Mouse (Mus musculus): ENCODE measurements around the gene Vps26a. TPM values are rescaled to one million over a fixed set of nuclear protein-coding genes. Genes with fewer than 3 reads are reported as not detected.

Vps26a gene
- polyA plus RNA-seq, 1 experiment from 2014 or later, result 107 TPM

DNA sequence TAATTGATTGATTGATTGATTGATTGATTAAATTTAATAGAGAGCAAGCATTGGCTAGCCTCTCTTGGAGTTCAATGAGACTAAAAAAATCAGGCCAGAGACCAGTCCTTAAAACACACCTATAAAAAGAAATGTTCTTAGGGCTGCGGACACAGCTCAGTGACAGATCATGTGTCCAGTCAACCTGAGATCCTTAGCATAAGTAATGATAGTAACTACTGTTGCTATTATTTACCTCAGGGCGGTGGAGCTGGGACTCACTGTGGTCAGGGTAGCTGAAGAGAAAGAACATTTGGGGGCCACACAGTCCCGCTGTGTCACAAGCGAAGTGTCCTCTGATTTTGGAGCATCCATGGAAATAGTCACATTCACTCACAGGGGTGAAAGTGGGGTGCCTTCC is 26.2 kb upstream of the Vps26a start:
- Histone ChIP-seq H3K27ac (ENCODE audit: low read depth, low read length) (no peak overlapping the region), H3K9ac (ENCODE audit: low read length) (no peak overlapping the region), H3K4me3 (ENCODE audit: low read depth, low read length) (no peak overlapping the region), H3K27me3 (ENCODE audit: control insufficient read depth, insufficient read depth, low read length) (no peaks in the 10 kb centered on the region), H3K4me2 (no peak overlapping the region), H3K9me3 (ENCODE audit: control insufficient read depth, low read length) (no peaks in the 10 kb centered on the region), H3K36me3 (ENCODE audit: control insufficient read depth, insufficient read depth, low read length) (no peaks in the 10 kb centered on the region), H3K4me1 (ENCODE audit: control insufficient read depth, insufficient read depth, low read length) (no peaks in the 10 kb centered on the region)
- no peak for DNase-seq (ENCODE audit: low spot score, missing footprints)
- no peak for ATAC-seq (ENCODE audit: low FRiP score)
- 91% methylated on average over 4 of the region's 4 CpGs for WGBS

DNA sequence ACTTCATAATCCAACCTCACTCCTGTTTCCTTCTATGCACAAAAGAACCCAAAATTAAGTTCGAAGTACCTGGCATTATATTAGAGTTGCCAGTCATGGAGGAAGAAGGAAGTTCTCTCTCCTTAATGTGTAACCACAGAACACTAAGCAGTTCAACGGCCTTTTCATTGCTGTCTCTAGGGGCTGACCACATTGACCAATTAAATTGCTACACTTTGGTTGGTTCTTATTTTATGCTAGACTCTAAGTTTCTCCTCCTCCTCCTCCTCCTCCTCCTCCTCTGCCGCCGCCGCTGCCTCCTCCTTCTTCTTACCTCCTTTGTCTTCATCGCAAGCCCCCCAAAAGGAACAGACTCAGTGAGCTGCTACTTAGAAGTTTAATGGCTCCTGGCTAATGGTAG is 24.9 kb upstream of the Vps26a start:
- Histone ChIP-seq H3K36me3 (ENCODE audit: control insufficient read depth, insufficient read depth, low read length) (no peaks in the 10 kb centered on the region), H3K4me3 (ENCODE audit: low read depth, low read length) (no peak overlapping the region)
- 90% methylated on average over 6 of the region's 6 CpGs for WGBS

DNA sequence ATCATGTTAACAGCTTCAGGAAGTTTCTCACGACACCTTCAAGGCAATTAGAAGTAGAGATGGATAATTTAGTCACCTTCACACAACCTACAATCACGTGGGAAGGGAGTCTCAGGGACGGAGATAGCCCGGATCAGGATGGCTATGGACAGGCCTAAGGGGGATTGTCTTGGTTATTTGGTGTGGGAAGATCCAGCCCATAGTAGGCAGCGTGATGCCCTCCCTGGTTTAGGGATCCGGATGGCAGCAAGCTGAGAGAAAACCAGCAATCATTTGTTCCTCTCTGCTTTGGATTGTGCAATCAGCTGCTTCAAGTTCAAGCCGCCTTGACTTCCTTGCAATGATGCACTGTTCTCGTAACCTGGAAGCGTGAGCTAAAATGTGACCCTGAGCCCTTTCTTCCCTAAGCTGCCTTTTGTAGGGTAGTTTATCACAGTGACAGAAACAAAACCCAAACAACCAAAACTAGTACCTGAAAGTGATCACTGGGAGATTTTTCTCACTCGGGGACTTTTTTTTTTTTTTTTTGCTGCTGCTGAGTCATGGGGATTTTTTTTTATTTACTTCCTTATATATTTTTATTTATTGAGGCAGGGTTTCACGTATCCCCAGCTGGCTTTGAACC is 22.5 kb upstream of the Vps26a start:
- Histone ChIP-seq H3K4me3 (ENCODE audit: low read depth, low read length) (no peak overlapping the region), H3K27me3 (ENCODE audit: control insufficient read depth, insufficient read depth, low read length) (no peaks in the 10 kb centered on the region), H3K27ac (ENCODE audit: low read depth, low read length) (no peak overlapping the region), H3K9me3 (ENCODE audit: control insufficient read depth, low read length) (no peaks in the 10 kb centered on the region), H3K36me3 (ENCODE audit: control insufficient read depth, insufficient read depth, low read length) (no peaks in the 10 kb centered on the region), H3K9ac (ENCODE audit: low read length) (no peak overlapping the region), H3K4me2 (no peak overlapping the region), H3K4me1 (ENCODE audit: control insufficient read depth, insufficient read depth, low read length) (no peaks in the 10 kb centered on the region)
- ATAC-seq (ENCODE audit: low FRiP score) (no peak), DNase-seq (ENCODE audit: low spot score, missing footprints) (no peak)
- WGBS, result 72% methylated on average over 11 of the region's 11 CpGs

More for the DNA sequence above, 24.9 kb upstream of the Vps26a start:
- H3K27me3 ChIP-seq (ENCODE audit: control insufficient read depth, insufficient read depth, low read length), result no peaks in the 10 kb centered on the region
- H3K4me2 ChIP-seq, result no peak overlapping the region
- DNase-seq (ENCODE audit: low spot score, missing footprints) (no peak), ATAC-seq (ENCODE audit: low FRiP score) (no peak)
- no peaks in the 10 kb centered on the region for H3K4me1 ChIP-seq (ENCODE audit: control insufficient read depth, insufficient read depth, low read length)
- H3K27ac ChIP-seq (ENCODE audit: low read depth, low read length), result no peak overlapping the region
- no peak overlapping the region for H3K9ac ChIP-seq (ENCODE audit: low read length)
- H3K9me3 ChIP-seq (ENCODE audit: control insufficient read depth, low read length), result no peaks in the 10 kb centered on the region

DNA sequence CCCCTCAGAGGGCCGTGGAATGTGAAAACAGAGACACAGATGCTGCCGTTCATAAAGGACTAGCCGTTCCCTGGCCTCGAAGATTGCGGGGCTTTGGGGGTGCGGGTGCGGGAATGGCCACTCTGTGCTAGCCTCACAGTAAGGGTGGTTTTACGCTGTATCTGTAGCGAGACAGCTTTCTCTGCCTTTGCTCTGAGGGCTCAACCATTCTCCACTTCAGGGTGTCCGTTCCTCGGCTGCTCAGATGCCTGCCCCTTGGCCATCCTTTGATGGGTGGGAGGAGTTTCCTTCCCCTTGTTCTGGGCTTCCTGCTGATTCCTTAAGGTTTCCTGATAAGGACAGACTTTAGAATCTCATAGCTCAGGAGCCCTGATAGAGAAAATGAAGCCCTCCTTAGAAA is 21.9 kb upstream of the Vps26a start:
- H3K36me3 ChIP-seq (ENCODE audit: control insufficient read depth, insufficient read depth, low read length), result no peaks in the 10 kb centered on the region
- no peaks in the 10 kb centered on the region for H3K27me3 ChIP-seq (ENCODE audit: control insufficient read depth, insufficient read depth, low read length)
- H3K9me3 ChIP-seq (ENCODE audit: control insufficient read depth, low read length), result no peaks in the 10 kb centered on the region
- 9% methylated on average over 11 of the region's 11 CpGs for WGBS
- H3K27ac ChIP-seq (ENCODE audit: low read depth, low read length), result no peak overlapping the region
- DNase-seq (ENCODE audit: low spot score, missing footprints) (peak; percentile 87), ATAC-seq (ENCODE audit: low FRiP score) (no peak)
- peak overlapping the region; percentile 40 for H3K4me2 ChIP-seq
- no peaks in the 10 kb centered on the region for H3K4me1 ChIP-seq (ENCODE audit: control insufficient read depth, insufficient read depth, low read length)
- peak overlapping the region; percentile 11; the same call in 1 of the 2 replicates for H3K4me3 ChIP-seq (ENCODE audit: low read depth, low read length)
- H3K9ac ChIP-seq (ENCODE audit: low read length), result peak overlapping the region; percentile 33; the same call in 1 of the 2 replicates

DNA sequence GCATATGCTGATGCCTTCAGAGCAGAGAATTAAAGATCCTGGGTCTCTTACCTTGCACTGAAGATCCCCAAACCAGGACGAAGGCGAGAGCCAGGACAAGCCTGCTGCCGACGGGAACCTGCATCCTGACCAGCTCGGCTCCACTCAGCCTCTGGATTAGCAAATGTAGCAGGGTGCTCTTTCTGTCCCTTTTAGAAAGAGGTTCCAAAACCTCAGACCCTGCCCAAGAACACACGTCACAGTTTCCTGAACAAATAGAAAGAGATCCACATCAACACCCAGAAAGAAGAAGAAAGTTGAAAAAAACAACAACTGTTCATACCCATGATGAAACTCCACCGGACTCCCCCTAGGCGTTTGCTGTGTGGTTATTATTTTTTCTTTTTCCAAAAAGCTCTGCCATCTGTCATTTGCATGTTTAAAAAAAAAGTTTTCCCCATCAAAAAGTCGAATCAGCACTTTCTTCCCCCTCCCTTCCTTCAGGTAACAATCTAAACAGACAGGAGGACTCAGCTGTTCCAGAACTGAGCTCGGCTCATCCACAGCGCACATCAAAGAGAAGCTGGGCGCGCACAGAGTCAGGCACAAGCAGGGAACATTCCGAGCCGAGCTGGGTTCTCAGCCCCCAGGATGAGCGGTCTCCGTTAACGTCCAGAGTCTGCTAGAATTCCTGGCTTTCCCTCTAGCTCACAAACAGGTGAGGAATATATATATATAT is 21.1 kb upstream of the Vps26a start:
- 15% methylated on average over 18 of the region's 18 CpGs for WGBS

DNA sequence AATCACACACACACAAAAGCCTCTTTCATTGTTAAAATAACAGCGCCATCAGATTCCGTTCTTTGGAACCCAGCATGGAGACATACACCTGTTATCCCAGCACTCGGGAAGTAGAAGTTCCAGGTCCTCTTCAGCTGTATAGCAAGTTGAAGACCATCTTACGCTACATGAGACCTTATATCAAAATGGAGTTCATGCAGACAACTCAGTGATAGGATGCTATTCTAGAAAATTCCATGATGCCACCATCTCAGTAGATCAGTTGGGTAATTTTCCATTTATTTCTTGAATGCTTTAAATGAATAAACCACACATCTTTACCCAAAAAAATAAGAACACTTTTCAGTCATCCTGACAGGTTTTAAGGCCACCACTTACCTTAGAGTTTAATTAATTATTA is 20.5 kb upstream of the Vps26a start:
- Histone ChIP-seq H3K4me3 (ENCODE audit: low read depth, low read length) (no peak overlapping the region), H3K4me2 (no peak overlapping the region), H3K27ac (ENCODE audit: low read depth, low read length) (no peak overlapping the region), H3K27me3 (ENCODE audit: control insufficient read depth, insufficient read depth, low read length) (no peaks in the 10 kb centered on the region), H3K4me1 (ENCODE audit: control insufficient read depth, insufficient read depth, low read length) (no peaks in the 10 kb centered on the region), H3K9me3 (ENCODE audit: control insufficient read depth, low read length) (no peaks in the 10 kb centered on the region), H3K36me3 (ENCODE audit: control insufficient read depth, insufficient read depth, low read length) (no peaks in the 10 kb centered on the region), H3K9ac (ENCODE audit: low read length) (no peak overlapping the region)
- ATAC-seq (ENCODE audit: low FRiP score) (no peak), DNase-seq (ENCODE audit: low spot score, missing footprints) (no peak)
- 93% methylated on average over 4 of the region's 4 CpGs for WGBS

More for the DNA sequence above, 21.1 kb upstream of the Vps26a start:
- peak overlapping the region; percentile 11; the same call in 1 of the 2 replicates for H3K4me3 ChIP-seq (ENCODE audit: low read depth, low read length)
- H3K36me3 ChIP-seq (ENCODE audit: control insufficient read depth, insufficient read depth, low read length), result no peaks in the 10 kb centered on the region
- DNase-seq (ENCODE audit: low spot score, missing footprints), result peak; percentile 82
- no peaks in the 10 kb centered on the region for H3K27me3 ChIP-seq (ENCODE audit: control insufficient read depth, insufficient read depth, low read length)
- no peak for ATAC-seq (ENCODE audit: low FRiP score)
- peak overlapping the region; percentile 40 for H3K4me2 ChIP-seq
- no peaks in the 10 kb centered on the region for H3K4me1 ChIP-seq (ENCODE audit: control insufficient read depth, insufficient read depth, low read length)
- H3K27ac ChIP-seq (ENCODE audit: low read depth, low read length), result no peak overlapping the region
- H3K9me3 ChIP-seq (ENCODE audit: control insufficient read depth, low read length), result no peaks in the 10 kb centered on the region
- no peak overlapping the region; the same call in 1 of the 2 replicates for H3K9ac ChIP-seq (ENCODE audit: low read length)

DNA sequence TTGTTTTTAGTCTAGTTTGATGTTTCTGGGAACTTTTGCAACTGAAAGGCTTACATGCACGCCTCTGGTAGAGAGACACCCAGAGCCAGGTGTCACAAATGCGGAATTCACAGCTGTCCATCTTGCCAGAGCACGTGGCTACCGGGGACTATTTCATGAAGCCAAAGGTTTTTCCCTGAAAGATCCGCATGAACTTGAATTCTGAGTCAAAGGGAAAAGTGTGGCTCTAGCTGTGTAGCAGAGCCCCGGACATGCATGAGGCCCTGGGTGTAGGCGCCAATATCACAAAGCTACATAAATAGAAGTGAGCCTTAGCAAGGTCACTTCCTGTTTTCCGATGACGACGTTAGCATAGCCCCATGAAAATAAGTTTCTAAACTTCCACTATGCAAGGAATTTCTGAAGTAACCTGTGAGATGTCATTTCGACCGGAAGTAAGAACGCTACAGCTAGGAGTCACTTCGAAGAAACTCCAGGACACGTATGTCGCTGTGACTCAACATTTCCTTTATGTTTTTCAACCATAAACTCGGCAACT is 19.5 kb upstream of the Vps26a start:
- Histone ChIP-seq H3K27ac (ENCODE audit: low read depth, low read length) (no peak overlapping the region), H3K9ac (ENCODE audit: low read length) (no peak overlapping the region), H3K4me3 (ENCODE audit: low read depth, low read length) (no peak overlapping the region), H3K9me3 (ENCODE audit: control insufficient read depth, low read length) (no peaks in the 10 kb centered on the region), H3K27me3 (ENCODE audit: control insufficient read depth, insufficient read depth, low read length) (no peaks in the 10 kb centered on the region), H3K4me1 (ENCODE audit: control insufficient read depth, insufficient read depth, low read length) (no peaks in the 10 kb centered on the region), H3K36me3 (ENCODE audit: control insufficient read depth, insufficient read depth, low read length) (no peaks in the 10 kb centered on the region), H3K4me2 (no peak overlapping the region)
- WGBS, result 87% methylated on average over 17 of the region's 17 CpGs
- DNase-seq (ENCODE audit: low spot score, missing footprints) (peak; percentile 80), ATAC-seq (ENCODE audit: low FRiP score) (no peak)

- 74% methylated on average over 9 of the region's 9 CpGs for WGBS
- Histone ChIP-seq H3K27me3 (ENCODE audit: control insufficient read depth, insufficient read depth, low read length) (no peaks in the 10 kb centered on the region), H3K4me3 (ENCODE audit: low read depth, low read length) (no peak overlapping the region), H3K36me3 (ENCODE audit: control insufficient read depth, insufficient read depth, low read length) (no peaks in the 10 kb centered on the region), H3K9ac (ENCODE audit: low read length) (no peak overlapping the region), H3K4me1 (ENCODE audit: control insufficient read depth, insufficient read depth, low read length) (no peaks in the 10 kb centered on the region), H3K9me3 (ENCODE audit: control insufficient read depth, low read length) (no peaks in the 10 kb centered on the region), H3K4me2 (no peak overlapping the region), H3K27ac (ENCODE audit: low read depth, low read length) (no peak overlapping the region)
- DNase-seq (ENCODE audit: low spot score, missing footprints), result peak; percentile 57
- no peak for ATAC-seq (ENCODE audit: low FRiP score)
These were observed 18.8 kb upstream of the Vps26a start for GRCm38 (mm10) chr10:62505224-62505983.

Measured in midbrain, embryonic 11.5 days (tissue).